Mouse (Mus musculus): Measurements from ENCODE around the gene Aifm3.
"Not testable (repeated sequence)": the region's sequence is repeated elsewhere in the genome, so short reads cannot be mapped to it uniquely, and the experiment has no call there.

Aifm3 gene

GRCm38 (mm10) chr16:17499249-17499883, 10.0 kb downstream of the Aifm3 start:
- no peak for DNase-seq (ENCODE audit: low read depth, low spot score)

- DNase-seq (ENCODE audit: low read depth, low spot score), result peak; percentile 74
These were observed 13.3 kb downstream of the Aifm3 start for GRCm38 (mm10) chr16:17502681-17503080.

DNA sequence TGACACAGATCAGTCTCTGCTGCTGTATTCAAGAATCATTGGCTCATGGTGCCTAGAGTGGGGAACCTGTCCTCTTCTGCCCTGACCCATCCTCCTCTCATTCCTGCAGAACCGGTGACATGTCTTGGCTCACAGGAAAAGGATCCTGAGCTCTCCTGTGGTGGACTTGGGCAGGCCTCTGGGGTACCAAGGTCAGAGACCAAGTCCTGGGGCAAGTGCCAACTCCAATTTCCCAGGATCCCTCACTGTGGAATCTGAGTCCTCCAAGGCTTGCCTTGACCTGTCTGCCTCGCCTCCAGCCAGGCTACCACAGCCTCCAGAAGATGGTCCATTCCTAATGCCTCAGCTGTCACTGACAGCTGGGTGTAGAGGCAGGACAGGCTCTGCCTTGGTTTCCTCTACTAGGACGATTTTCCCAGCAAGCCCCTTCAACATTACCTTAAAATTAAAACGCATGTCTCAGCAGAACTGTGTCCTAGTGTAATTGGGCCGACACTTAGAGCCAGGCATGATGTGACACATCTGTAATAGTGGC, 17.7 kb downstream of the Aifm3 start:
- DNase-seq (ENCODE audit: low read depth, low spot score), result no peak

DNA sequence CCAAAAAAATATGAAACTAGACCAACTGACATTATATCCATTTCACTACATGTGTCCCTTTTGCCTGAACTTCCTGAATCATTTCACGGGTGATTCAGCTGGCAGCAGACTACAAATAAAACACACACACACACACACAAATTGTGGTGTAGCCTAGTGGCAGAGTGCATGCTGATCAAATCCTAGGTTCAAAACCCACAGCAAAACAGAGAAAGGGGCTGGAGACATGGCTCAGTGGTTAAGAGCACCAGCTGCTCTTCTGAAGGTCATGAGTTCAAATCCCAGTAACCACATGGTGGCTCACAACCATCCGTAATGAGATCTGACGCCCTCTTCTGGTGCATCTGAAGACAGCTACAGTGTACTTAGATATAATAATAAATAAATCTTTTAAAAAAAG, 18.6 kb downstream of the Aifm3 start:
- DNase-seq (ENCODE audit: low read depth, low spot score), result not testable (repeated sequence)

- peak; percentile 97 for DNase-seq (ENCODE audit: low read depth, low spot score)
These were observed 19.3 kb downstream of the Aifm3 start, which contains the start of gene Lztr1 for GRCm38 (mm10) chr16:17508546-17509239. TSS of gene Lztr1 (plus strand) at chr16:17508688.

DNA sequence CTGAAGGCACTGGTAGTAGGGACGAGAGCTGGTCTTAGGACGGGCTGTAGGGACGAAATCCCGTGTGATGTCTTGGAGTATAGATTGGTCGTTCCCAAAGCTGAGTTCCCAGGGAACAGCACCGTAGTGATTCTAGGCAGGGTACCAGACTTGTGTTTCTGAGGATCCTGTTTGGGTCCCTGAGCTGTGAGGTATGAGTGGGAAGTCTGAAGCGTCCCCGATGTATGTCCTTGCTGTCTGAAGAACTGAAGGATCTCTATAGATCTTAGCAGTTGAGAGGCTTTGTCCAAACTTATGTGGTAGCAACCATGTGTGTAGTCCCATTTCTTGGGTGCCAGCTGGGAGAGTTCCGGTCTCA, 19.8 kb downstream of the Aifm3 start:
- DNase-seq (ENCODE audit: low read depth, low spot score), result no peak

- no peak for DNase-seq (ENCODE audit: low read depth, low spot score)
These were observed 20.7 kb downstream of the Aifm3 start for GRCm38 (mm10) chr16:17510143-17510542.

- no peak for DNase-seq (ENCODE audit: low read depth, low spot score)
These were observed 21.3 kb downstream of the Aifm3 start for GRCm38 (mm10) chr16:17510686-17511085.

DNA sequence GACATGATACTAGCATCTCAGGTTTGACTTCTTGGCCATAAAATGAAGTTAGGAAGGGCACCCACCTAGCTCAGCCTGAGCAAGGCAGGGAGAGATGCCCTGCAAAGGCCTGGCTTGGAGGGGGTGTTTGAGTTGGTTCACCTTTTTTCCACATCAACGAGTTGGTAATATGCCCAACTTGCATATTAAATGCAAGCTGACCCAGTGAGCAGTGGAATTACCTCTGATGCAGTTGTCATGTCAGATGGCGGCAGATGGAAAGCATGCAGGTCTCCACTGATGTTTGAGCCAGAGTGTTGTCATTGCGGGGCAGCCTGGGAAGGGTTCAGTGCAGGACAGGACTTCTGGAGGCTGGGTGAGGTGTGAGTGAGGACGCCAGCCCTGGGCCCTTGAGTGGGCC, 22.0 kb downstream of the Aifm3 start:
- no peak for DNase-seq (ENCODE audit: low read depth, low spot score)

GRCm38 (mm10) chr16:17518910-17519309, 29.5 kb downstream of the Aifm3 start:
- no peak for DNase-seq (ENCODE audit: low read depth, low spot score)

DNA sequence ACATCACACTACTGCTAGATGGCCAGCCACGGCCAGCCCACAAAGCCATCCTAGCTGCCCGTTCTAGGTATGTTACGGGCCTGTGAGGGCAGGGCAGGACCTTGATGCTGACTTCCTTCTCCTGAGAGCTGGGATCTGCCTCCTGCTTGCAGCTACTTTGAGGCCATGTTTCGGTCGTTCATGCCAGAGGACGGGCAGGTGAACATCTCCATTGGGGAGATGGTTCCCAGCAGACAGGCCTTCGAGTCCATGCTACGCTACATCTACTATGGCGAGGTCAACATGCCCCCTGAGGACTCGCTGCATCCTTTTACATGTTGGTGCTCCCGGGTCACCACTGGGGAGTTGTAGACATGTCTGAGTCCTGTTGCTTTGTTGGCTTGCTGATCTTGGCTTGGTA, 34.7 kb downstream of the Aifm3 start:
- DNase-seq (ENCODE audit: low read depth, low spot score), result no peak

DNA sequence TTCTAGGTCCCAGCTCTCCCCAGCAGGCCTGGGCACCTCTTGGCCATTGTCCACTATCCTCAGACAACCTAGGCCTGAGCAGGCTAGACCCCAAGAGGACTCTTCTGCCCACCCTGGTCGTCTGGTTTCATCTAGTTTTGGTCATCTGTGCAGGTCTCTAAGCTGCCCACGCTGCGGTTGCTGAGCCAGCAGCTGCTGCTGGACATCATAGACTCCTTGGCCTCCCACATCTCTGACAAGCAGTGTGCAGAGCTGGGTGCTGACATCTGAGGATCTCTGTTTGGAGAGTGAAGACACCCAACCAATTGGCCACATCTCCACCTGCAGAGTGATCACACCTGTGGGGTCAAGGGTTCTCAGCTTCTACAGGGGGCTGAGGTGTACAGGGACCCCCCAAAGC, 36.1 kb downstream of the Aifm3 start:
- DNase-seq (ENCODE audit: low read depth, low spot score), result no peak

GRCm38 (mm10) chr16:17526223-17526622, 36.8 kb downstream of the Aifm3 start:
- DNase-seq (ENCODE audit: low read depth, low spot score), result no peak

GRCm38 (mm10) chr16:17527606-17528005, 38.2 kb downstream of the Aifm3 start:
- DNase-seq (ENCODE audit: low read depth, low spot score), result no peak

DNA sequence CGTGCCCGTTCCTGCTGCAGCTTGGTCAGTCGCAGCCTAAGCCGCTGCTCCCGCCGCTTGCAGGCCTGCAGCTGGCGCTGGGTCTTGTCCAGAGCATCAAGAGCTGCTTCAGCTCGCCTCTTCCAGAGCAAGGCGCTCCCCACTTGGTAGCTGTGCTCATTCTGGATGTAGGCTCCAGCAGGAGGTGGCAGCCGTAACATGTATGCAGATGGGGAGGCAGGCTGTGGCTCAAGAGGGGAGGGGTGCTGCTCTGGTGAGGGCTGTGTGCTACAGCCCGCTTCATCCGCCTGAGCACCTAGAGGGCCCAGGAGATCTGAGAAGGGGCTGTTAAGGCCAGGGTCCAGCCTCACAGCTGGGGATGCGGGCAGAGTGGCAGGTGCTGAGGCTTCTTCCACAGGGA, 38.9 kb downstream of the Aifm3 start:
- DNase-seq (ENCODE audit: low read depth, low spot score), result peak; percentile 43

DNA sequence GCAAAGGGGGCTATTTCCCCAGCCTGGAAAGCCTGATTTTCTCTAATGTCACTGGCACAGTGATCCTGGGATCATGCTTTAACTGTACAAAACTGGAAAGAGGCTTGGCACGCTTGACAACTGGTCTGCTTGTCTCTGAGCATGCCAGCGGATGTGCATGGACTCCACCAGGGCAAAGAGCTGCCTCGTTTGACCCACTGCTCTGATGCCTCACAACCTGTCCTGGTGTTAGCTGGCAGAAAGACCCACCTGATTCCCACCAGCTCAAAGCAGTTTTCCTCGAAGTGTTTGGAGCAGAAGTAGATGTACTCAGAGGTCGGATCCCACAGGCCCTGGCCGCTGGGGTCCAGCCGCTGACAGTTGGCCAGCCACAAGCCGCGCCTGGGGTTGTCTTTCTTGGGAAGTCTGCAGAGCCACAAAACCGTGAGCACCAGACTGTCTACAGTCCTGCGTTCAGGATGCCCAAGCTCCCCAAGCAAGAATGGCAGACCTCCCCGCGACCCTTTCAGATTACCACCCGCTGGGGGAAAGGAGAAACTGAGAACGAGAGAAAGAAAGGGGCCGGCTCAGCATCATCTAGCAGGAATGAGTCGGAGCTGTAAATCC, 40.7 kb downstream of the Aifm3 start:
- DNase-seq (ENCODE audit: low read depth, low spot score), result no peak

DNA sequence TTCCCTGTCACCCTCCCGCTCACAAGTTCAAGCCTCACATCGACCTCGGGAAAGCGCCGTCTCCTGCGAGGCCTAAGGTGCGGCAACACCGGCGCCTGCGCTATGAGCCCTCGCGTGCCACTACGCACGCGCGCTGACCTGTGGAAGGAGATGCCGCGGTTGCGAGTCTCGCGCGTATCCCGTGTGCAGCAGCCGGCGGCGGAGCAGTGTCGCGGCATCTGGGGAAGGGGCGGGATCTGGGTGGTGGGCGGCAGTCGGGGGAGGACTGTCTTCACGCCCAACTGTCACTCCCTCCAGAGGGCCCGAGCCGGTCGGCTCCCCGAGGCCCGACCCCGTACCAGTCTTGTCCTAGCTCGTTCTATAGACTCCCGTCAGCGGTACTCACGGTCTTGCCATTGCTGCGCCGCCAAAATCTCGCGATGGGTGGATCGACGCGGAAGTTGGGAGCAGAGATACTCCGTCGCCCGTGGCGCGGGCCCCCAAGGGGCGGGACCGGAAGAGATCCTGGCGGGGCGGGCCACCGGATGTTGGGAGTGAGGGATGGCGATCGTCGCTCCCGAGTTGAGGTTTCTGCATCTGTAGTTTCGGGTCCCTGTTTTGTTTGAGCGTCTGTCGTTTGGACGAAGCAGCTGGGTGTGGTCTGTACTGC, 41.4 kb downstream of the Aifm3 start, which contains the start of gene Thap7:
Thap7 (minus strand) TSS at position 497 of the 649 bp plus-strand sequence.
- peak; percentile 99 for DNase-seq (ENCODE audit: low read depth, low spot score)

DNA sequence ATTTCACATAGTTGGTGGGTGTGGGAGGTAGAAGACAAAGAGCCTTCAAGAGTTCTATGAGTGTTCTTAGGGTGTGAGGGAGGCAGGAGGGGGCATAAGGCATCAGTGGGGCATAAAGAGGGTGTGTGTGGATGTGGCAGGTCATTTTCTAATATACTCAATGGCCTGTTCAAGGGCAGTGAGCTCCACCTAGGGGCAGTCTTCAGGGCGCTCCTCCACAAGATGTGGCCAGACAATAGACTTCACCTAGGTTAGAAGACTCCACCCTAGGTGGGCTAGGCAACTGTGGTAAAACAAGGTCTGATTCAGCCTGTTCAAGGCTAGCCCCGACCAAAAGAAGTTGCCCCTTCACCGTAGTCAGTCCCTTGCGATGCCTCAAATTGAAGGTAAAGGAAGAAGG, 42.9 kb downstream of the Aifm3 start:
- DNase-seq (ENCODE audit: low read depth, low spot score), result no peak

DNA sequence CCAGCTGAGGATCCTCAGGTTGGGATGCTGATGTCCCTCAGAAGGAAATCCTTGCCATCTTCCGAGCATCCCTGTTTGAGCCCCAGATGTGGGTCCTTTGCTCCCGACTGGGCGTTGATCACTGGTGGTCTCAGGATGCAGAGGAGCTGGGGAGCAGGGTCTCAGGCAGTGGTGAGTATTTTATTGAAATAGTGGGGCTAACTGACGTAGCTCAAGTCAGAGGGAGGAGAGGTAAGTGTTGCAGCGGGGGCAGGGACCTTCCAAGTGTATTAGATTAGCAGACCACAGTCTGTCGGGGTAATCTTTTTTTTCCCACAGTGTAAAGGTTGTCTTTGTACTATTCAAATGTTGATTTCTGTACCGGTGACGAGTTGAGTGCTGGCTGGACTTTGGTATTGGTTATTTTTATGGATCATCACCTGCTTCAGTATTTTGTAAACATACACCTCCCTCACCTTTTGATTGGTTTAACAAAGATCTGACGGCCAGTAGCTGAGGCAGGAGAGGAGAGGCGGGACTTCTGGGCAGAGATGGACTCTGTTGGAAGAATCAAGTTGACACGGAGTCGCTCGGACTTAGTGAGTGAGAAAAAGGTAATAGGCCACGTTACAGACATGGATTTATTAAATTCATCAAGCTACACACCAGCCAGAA, 43.4 kb downstream of the Aifm3 start:
- DNase-seq (ENCODE audit: low read depth, low spot score), result no peak

GRCm38 (mm10) chr16:17536584-17536983, 47.2 kb downstream of the Aifm3 start:
- DNase-seq (ENCODE audit: low read depth, low spot score), result no peak

- peak; percentile 87 for DNase-seq (ENCODE audit: low read depth, low spot score)
These were observed 53.2 kb downstream of the Aifm3 start for GRCm38 (mm10) chr16:17542632-17543031.

GRCm38 (mm10) chr16:17552837-17553236, 63.4 kb downstream of the Aifm3 start:
- no peak for DNase-seq (ENCODE audit: low read depth, low spot score)
